11 mouse cellular contexts compared by ENCODE assay signal in the genomic region with DNA sequence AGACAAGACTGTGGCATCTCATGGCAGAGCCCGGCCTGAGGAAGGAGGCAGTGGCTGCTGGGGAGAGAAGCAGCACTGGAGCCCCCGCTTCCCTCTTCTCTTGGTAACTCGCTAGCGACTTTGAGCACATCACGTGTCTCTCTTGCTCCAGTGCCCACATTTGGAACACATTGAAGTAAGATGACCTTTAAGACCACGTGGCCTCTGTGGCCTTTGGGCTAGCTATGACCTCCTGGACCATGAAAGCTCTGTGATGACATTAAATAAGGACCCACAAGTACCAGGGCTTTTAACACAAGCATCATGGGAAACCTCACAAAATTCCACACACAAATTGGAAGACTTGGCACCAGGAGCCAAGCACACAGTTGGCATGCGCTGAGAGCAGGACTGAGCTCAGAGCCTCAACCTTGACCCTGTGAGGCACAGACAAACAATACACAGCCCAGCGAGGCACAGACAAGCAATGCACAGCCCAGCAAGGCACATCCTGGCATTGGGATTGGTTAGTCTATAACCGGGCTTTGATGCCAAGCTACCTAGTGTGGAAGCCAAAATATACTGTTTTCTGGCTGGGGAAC.
A peak's percentile ranks its signal among the peaks of the same experiment; 100 is the strongest.
DNase-seq lines count a peak whose midpoint lies in the region; ATAC-seq and TF ChIP-seq lines count a peak whose summit lies in the region.
"Had no signal": no experiment of that assay in that cellular context is flagged by ENCODE, and none has a peak within 500 bp of the region (broad histone marks: within the 10 kb centered on the region; RNA-seq: fewer than 3 reads in every experiment).

No protein-coding gene starts in this region.

- H3K27ac ChIP-seq in kidney, embryonic 16.5 days (ENCODE audit: low read length): no peak overlapping the region
- H3K27ac ChIP-seq in forebrain, postnatal 0 days (ENCODE audit: low read depth, low read length): no peak overlapping the region
- H3K27ac ChIP-seq: limb, embryonic 12.5 days; lung, embryonic 15.5 days; midbrain, embryonic 15.5 days had no signal

- no peaks in the 10 kb centered on the region for H3K27me3 ChIP-seq in kidney, embryonic 16.5 days (ENCODE audit: insufficient read depth, low read length)
- no peaks in the 10 kb centered on the region for H3K27me3 ChIP-seq in forebrain, postnatal 0 days (ENCODE audit: insufficient read depth, low read length)
- H3K27me3 ChIP-seq: limb, embryonic 12.5 days; lung, embryonic 15.5 days; midbrain, embryonic 15.5 days had no signal

- no peak overlapping the region for H3K9ac ChIP-seq in kidney, embryonic 16.5 days (replicated peaks; ENCODE audit: low read length)
- no peak overlapping the region for H3K9ac ChIP-seq in forebrain, postnatal 0 days
- H3K9ac ChIP-seq: limb, embryonic 12.5 days; lung, embryonic 15.5 days; midbrain, embryonic 15.5 days had no signal

- H3K9me3 ChIP-seq in kidney, embryonic 16.5 days (ENCODE audit: low read length): no peaks in the 10 kb centered on the region
- no peaks in the 10 kb centered on the region for H3K9me3 ChIP-seq in forebrain, postnatal 0 days (ENCODE audit: low read length)
- H3K9me3 ChIP-seq: limb, embryonic 12.5 days; lung, embryonic 15.5 days; midbrain, embryonic 15.5 days had no signal

- no peak overlapping the region for H3K4me2 ChIP-seq in kidney, embryonic 16.5 days (replicated peaks; ENCODE audit: low read depth, low read length)
- no peak overlapping the region for H3K4me2 ChIP-seq in forebrain, postnatal 0 days (ENCODE audit: low read depth)
- H3K4me2 ChIP-seq: limb, embryonic 12.5 days; lung, embryonic 15.5 days; midbrain, embryonic 15.5 days had no signal

- no peaks in the 10 kb centered on the region for H3K36me3 ChIP-seq in kidney, embryonic 16.5 days (ENCODE audit: insufficient read depth, low read length)
- no peaks in the 10 kb centered on the region for H3K36me3 ChIP-seq in forebrain, postnatal 0 days (ENCODE audit: insufficient read depth)
- H3K36me3 ChIP-seq: limb, embryonic 12.5 days; lung, embryonic 15.5 days; midbrain, embryonic 15.5 days had no signal

- no peak for TF ChIP-seq CTCF in forebrain, postnatal 0 days (IDR thresholded peaks at IDR 0.05; ENCODE audit: low read depth)

- intact Hi-C loops in heart, postnatal 14 days (cut with DNase I): no loop called here

- ATAC-seq in kidney, embryonic 16.5 days (ENCODE audit: low FRiP score, low TSS enrichment): no peak
- no peak; the same call in 1 of the 2 replicates for ATAC-seq in forebrain, postnatal 0 days
- ATAC-seq: midbrain, embryonic 15.5 days had no signal

- DNase-seq in kidney, adult 8-10 months: peak; percentile 57 to 63
- peak; percentile 17 for DNase-seq in adrenal gland, postnatal 25 days
- peak; percentile 53 to 58 for DNase-seq in cerebellum, adult 18-20 months
- DNase-seq in forebrain, postnatal 0 days: peak; percentile 38
- DNase-seq in right cerebral cortex, postnatal 14 days: no peak
- no peak for DNase-seq in thymus, adult 18-20 months
- no peak for DNase-seq in heart, postnatal 14 days

- 0 out of 2 replicates have a peak, but pooled peaks cover 3% of the 10 kb centered on the region for H3K4me1 ChIP-seq in kidney, embryonic 16.5 days (ENCODE audit: insufficient read depth, low read length)
- H3K4me1 ChIP-seq in forebrain, postnatal 0 days (ENCODE audit: insufficient read depth): no peaks in the 10 kb centered on the region
- H3K4me1 ChIP-seq: limb, embryonic 12.5 days; lung, embryonic 15.5 days; midbrain, embryonic 15.5 days had no signal

- WGBS in kidney, embryonic 16.5 days: 74% methylated on average over 9 of the region's 9 CpGs
- WGBS in forebrain, postnatal 0 days: 61% methylated on average over 9 of the region's 9 CpGs

- no peak overlapping the region for H3K4me3 ChIP-seq in kidney, embryonic 16.5 days (ENCODE audit: low read length)
- no peak overlapping the region for H3K4me3 ChIP-seq in forebrain, postnatal 0 days (ENCODE audit: low read depth, low read length)
- H3K4me3 ChIP-seq: limb, embryonic 12.5 days; lung, embryonic 15.5 days; midbrain, embryonic 15.5 days had no signal

Comparison
In these comparisons a context has a peak if more than half of its experiments do, and no peak if none do; other contexts are left out.
1. DNase-seq: peak in kidney, adult 8-10 months (2 of 2), adrenal gland, postnatal 25 days (single experiment), cerebellum, adult 18-20 months (2 of 2) and forebrain, postnatal 0 days (single experiment); none in right cerebral cortex, postnatal 14 days (single experiment), thymus, adult 18-20 months (0 of 2) and heart, postnatal 14 days (0 of 2).